Mouse (Mus musculus) olfactory bulb, adult 2 months (tissue): ENCODE results near the gene Atoh8. TPM values are rescaled to one million over a fixed set of nuclear protein-coding genes. Genes with fewer than 3 reads are reported as not detected.

Source experiments
- H3K27ac ChIP-seq: fragments of 200-500 bp; 2 replicates; pipeline ENCODE4 v1.5.1; 2012; ENCODE audit warnings: low read depth, low read length; ENCODE audit not compliant: insufficient read depth
- H3K4me1 ChIP-seq: fragments of 200-500 bp; 2 replicates; pipeline ENCODE4 v1.6.1; 2012; ENCODE audit warnings: low read length; ENCODE audit not compliant: control insufficient read depth, insufficient read depth
- H3K4me3 ChIP-seq: fragments of 200-500 bp; 2 replicates; pipeline ENCODE4 v1.5.1; 2012; ENCODE audit warnings: mild to moderate bottlenecking, low read depth, low read length, moderate library complexity; ENCODE audit not compliant: insufficient read depth
- CTCF ChIP-seq: fragments of 200-500 bp; IDR thresholded peaks from 2 replicates; pipeline ENCODE4 v1.5.1; 2012; ENCODE audit warnings: low read depth, mild to moderate bottlenecking, low read length, moderate library complexity; ENCODE audit not compliant: insufficient read depth
- POLR2A ChIP-seq: fragments of 200-500 bp; IDR thresholded peaks from 2 replicates; pipeline ENCODE4 v1.6.1; 2012; ENCODE audit warnings: mild to moderate bottlenecking, low read depth, low read length, moderate library complexity; ENCODE audit not compliant: insufficient read depth
- WGBS: fragments of 180-500 bp; shearing (Covaris S2); methylation state at CpG from one replicate; pipeline ENCODE4 v1.1.7; 2018; 5-methylcytosine and 5-hydroxymethylcytosine counted together
- polyA plus RNA-seq: library from polyadenylated mRNA; stranded (reverse); fragments of >200 nt; gene quantifications from 2 replicates; pipeline ENCODE4 v1.2.4, GENCODE M21; 2012; ENCODE audit warnings: low replicate concordance; ENCODE audit not compliant: missing spikeins, insufficient read depth, insufficient read length

Atoh8 gene
- polyA plus RNA-seq, 1 experiment = not detected

DNA sequence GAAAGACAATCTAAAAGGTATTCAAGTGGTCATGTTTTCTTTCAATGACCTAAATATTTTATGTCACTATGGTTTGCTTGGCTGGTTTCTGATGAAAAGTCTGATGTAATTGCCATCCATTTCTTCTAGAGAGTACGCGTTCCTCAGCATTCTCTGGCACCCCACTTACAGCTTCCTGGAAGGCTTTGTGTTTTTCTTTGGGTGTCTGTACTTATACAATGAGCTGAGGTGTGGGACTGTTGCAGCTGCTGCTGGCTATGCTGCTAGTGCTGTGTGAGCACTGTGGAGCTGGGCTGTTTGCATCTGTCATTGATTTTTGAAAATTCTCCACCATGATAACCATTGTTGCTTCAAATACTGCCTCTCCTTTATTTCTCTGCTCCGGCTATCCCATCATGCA, 56.4 kb downstream of the Atoh8 start:
- no peak overlapping the region for H3K4me3 ChIP-seq
- 82% methylated on average over 3 of the region's 3 CpGs for WGBS
- TF ChIP-seq CTCF (no peak), POLR2A (no peak)

DNA sequence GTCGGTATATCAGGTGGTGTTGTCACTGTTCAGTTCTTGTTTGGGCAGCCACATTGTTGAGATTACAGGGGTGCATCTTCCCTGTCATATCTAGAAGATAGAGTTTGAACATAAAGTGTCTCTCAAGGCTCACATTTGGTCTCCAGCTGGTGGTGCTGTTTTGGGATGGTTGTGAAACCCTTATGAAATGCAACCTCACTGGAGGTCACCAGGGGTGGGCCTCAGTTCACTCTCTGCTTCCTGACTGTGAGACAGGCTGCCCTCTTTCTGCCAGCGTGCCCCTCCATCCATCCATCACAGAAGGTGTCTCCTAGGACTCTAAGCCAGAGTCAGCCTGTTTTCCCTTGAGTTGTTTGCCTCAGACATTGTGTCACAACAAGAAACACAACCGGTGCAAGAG, 58.0 kb downstream of the Atoh8 start:
- Histone ChIP-seq H3K4me3 (no peak overlapping the region), H3K4me1 (peaks cover 3% of the 10 kb centered on the region; the same call in 1 of the 2 replicates), H3K27ac (no peak overlapping the region)
- TF ChIP-seq CTCF = no peak
- no peak for TF ChIP-seq POLR2A
- 85% methylated on average over 3 of the region's 3 CpGs for WGBS

More for the DNA sequence above, 56.4 kb downstream of the Atoh8 start:
- Histone ChIP-seq H3K4me1 (peaks cover 3% of the 10 kb centered on the region; the same call in 1 of the 2 replicates), H3K27ac (no peak overlapping the region)

DNA sequence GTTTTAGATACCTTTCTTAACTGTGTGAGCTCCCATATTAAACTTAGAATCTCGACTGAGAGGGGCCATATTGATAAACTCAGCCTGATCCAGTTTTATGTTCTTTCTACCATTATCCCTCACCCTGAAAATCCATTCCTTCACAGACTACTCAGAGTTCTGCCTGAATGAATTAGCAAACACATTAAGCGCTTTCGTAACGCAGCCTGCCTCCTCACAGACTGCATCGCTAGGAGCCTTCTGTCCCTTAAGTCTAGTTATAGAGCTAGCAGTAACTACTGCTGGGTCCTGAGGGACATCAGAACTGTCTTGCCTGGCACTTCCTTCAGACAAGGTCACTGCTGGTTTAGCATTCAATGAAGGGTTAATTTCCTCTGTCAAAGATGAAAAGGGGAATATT, 59.4 kb downstream of the Atoh8 start:
- peaks cover 3% of the 10 kb centered on the region; the same call in 1 of the 2 replicates for H3K4me1 ChIP-seq
- TF ChIP-seq CTCF (no peak), POLR2A (no peak)
- 39% methylated on average over 5 of the region's 5 CpGs for WGBS
- H3K27ac ChIP-seq = no peak overlapping the region
- H3K4me3 ChIP-seq = no peak overlapping the region

DNA sequence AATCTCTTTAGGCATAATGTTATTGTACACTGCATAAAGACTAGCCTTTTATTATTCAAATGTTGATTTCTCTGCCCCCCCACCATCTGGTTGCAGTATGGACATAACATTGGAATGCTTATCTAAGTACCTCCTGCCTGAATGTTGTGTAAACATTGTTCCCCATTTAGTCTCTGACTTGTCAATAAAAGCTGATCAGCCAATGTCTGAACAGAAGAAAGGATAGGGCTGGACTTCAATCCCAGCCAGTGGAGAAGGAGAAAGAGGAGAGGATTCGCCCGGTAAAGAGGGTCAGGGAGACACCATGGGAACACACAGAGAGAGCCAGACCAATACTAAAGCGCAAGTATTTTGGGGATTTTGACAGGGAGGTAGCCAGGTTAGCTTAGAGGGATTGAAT, 60.0 kb downstream of the Atoh8 start:
- WGBS = 68% methylated on average over 3 of the region's 3 CpGs
- no peak for TF ChIP-seq POLR2A
- no peak for TF ChIP-seq CTCF
- H3K4me1 ChIP-seq = peaks cover 3% of the 10 kb centered on the region; the same call in 1 of the 2 replicates

DNA sequence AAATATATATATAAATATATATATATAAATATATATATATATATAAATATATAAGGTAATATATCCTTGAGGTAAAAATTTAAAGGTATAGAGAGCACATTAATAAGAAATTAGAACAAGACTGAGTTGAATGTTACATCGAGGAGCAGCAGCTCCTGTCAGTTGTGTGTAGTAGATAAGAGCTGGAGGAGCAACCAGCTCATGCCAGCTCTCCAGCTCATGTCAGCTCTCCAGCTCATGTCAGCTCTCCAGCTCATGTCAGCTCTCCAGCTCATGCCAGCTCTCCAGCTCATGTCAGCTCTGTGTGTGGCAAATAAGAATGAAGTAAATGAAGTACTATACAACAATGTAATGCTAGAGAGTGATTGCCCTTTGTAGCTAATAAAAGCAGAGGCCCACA, 62.0 kb downstream of the Atoh8 start:
- H3K27ac ChIP-seq = no peak overlapping the region
- peaks cover 3% of the 10 kb centered on the region; the same call in 1 of the 2 replicates for H3K4me1 ChIP-seq
- no peak overlapping the region for H3K4me3 ChIP-seq
- 84% methylated on average over 1 of the region's 1 CpGs for WGBS
- no peak for TF ChIP-seq POLR2A
- no peak for TF ChIP-seq CTCF

More for the DNA sequence above, 60.0 kb downstream of the Atoh8 start:
- no peak overlapping the region for H3K27ac ChIP-seq
- no peak overlapping the region for H3K4me3 ChIP-seq

DNA sequence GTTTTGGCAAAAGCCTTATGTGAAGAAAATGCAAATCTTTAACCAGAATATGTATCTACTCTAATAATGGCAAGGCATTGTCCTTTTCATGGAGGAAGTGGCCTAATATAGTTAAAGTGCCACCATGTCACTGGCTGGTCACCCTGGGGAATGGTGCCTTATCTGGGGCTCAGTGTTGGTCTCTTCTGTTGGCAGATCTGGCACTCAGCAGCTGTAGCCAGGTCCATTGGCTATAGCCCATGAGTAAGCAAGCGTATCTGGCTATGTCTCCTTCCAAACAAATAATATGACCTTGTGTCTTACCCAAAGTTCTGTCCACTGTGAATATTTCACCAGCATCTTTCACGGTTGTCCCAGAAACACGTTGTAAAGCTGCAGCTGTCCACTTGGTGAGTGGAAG, 64.0 kb downstream of the Atoh8 start:
- no peaks in the 10 kb centered on the region for H3K4me1 ChIP-seq
- WGBS = 85% methylated on average over 3 of the region's 3 CpGs
- no peak overlapping the region for H3K4me3 ChIP-seq
- no peak overlapping the region for H3K27ac ChIP-seq
- no peak for TF ChIP-seq CTCF
- no peak for TF ChIP-seq POLR2A

DNA sequence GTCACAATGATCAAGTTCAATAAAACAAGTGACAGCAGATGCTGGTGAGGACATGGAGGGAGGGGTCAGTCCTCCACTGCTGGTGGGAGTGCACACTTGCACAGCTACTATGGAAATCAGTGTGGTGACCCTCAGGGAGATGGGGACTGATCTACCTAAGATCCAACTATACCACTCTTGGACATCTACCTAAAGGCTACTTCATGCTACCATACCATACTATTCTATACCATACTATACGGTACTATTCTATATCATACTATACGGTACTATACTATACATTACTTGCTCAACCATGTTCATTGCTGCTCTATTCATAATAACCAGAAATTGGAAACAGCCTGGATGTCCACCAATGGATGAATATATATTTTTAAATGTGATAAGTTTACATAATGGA, 69.5 kb downstream of the Atoh8 start:
- Histone ChIP-seq H3K27ac (no peak overlapping the region), H3K4me3 (no peak overlapping the region), H3K4me1 (no peaks in the 10 kb centered on the region)
- WGBS = 45% methylated on average over 2 of the region's 2 CpGs
- no peak for TF ChIP-seq POLR2A
- TF ChIP-seq CTCF = no peak

DNA sequence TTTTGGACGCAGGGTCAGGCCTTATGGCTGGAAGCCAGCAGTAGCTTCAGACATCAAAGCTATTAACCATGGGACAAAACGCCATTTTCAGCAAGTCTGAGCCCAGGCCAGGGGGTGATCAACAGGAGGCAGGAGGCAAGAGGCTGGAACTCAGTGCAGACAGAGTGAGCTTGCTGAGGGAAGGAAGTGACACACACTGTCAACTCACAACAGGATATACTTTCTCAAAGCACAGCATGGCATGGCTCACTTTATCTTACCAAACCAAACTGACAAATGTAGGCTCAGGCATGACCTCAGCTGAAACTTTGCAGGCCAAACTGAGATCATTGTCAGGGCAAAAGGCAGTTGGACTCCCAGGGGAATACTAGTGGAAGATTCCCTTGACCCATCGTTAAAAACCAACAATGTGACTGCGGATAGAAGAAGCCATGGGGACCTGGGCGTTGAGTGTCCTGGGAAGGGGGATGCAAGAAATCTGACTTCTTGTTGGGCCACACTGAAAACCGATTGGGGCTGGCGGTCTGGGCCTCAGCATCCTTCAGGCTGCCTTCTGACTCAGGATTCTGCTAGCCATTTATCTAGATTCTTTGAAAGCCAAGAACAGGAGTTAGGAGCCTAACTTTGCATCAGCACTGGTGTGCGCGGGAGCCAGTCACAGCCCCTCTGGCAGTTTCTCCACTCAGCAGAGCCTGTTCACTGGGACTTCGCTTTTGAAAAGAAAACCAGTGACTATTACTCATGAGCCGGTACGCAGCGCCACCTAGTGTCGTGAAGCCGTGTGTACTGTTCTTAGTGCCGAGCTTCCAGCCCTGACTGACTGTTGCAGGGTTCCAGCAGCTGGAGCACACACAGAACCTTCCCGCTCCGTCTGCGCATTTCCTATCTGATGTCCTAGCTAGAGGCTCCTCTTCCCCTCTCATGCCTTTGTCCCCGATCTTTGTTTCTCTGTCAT, 70.8 kb downstream of the Atoh8 start:
- 18% methylated on average over 20 of the region's 20 CpGs for WGBS
- Histone ChIP-seq H3K27ac (no peak overlapping the region), H3K4me1 (no peaks in the 10 kb centered on the region), H3K4me3 (no peak overlapping the region)
- TF ChIP-seq POLR2A (no peak), CTCF (peak; percentile 62)

DNA sequence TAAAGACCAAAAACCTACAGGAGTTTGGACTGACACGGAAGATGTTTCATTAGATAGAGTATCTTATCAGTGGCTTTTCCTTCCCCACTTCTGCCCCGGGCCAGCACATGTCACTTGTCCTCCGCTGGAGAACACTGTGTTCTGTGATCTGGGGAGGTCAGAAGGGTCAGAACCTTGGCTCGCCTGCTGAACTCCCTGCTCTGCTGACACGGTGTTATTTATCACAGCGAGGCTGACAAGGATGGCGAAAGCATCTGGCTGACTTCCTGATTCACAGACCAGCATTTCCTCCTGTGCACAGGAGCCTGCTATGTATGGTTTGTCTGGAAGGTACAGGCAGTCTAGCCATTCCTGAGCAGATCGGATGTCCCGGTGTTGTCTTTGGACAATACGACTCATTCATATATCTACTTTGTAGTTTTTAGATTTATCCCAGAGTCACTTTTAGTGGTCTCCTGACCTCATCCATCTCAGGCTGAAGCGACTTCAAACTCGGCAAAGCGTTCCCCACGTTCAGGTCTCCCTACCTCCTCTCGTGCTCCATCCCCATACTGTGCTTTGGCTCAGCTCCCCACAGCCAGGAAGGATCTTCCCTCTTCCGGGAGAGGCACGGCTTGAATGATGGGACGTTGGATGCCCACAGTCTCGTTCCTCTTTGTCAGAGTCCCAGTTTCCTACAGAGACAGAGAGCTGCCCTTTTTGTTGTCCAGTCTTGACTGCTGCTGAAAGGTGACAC, 73.1 kb downstream of the Atoh8 start:
- H3K4me3 ChIP-seq = no peak overlapping the region
- no peak for TF ChIP-seq POLR2A
- no peak overlapping the region for H3K27ac ChIP-seq
- 69% methylated on average over 19 of the region's 19 CpGs for WGBS
- H3K4me1 ChIP-seq = no peaks in the 10 kb centered on the region
